Mouse (Mus musculus) heart, adult 2 months (tissue): Measurements from ENCODE around the gene Selenon.

Source experiments
- CTCF ChIP-seq: fragments of 200-600 bp; IDR thresholded peaks from 2 replicates; pipeline ENCODE4 v1.8.1; 2022; ENCODE audit warnings: antibody characterized with exemption, mild to moderate bottlenecking, moderate library complexity
- EP300 ChIP-seq: fragments of 200-500 bp; IDR thresholded peaks from 2 replicates; pipeline ENCODE4 v1.6.1; 2011; ENCODE audit warnings: low read depth, low read length, control low read depth; ENCODE audit not compliant: insufficient read depth
- POLR2A ChIP-seq: fragments of 200-500 bp; IDR thresholded peaks from 2 replicates; pipeline ENCODE4 v1.6.1; 2011; ENCODE audit warnings: mild to moderate bottlenecking, low read depth, low read length, control low read depth; ENCODE audit not compliant: insufficient read depth

DNA sequence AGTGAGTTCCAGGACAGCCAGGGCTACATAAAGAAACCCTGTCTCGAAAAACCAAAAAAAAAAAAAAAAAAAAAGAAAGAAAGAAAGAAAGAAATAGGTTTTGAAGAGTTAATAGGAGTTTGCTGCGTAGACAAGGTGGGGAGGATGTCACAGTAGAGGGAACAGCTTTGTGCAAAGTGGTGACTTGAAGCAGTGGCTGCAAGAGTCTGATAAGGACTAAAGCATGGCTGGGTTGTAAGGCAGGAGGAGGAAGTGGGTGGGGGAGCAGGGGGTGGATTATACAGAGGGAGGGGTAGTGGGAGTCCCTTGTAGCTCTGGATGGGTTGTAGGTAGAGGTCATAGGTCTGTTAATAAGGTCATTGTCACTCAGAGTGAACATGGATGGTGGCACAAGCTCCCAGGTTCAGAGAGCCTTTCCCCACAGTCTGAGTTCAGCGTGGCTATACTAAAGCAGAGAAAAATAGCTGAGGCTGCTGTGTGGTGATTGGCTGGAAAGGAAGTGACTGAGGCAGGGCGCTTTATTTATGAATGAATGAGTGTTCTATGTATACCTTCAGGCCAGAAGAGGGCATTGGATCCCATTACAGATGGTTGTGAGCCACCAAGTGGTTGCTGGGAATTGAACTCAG is 45.9 kb downstream of the Selenon start:
- TF ChIP-seq CTCF (no peak), POLR2A (no peak), EP300 (no peak)
